Mouse (Mus musculus): ENCODE measurements around the gene Vps13c.

DNA sequence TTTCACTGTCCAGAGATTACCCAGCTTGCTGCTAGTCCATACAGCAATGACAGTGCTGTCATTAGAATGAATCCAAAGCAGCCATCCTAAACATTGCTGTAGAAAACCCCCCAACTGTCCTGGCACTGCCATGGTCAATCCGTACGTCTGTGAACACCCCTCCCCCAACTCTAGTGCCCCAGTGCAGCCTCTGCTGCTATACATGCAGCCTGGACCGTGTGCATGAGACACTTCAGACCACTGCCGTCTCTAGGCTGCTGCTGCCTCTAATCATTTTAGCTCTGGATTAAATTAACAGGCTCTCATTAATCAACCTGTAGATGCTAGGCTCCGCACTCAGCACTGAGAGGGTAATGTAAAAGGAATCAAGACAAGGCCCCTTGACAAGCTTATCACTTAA lies 33.2 kb upstream of the Vps13c start:
- no peak for TF ChIP-seq CTCF (IDR thresholded peaks at IDR 0.05; ENCODE audit: insufficient read depth, low read depth, low read length)
- no peak for TF ChIP-seq POLR2A (IDR thresholded peaks at IDR 0.05; ENCODE audit: insufficient read depth, low read depth, low read length)
